Mouse (Mus musculus): ENCODE data around the gene Gbx2.
A peak's percentile ranks its signal among the peaks of the same experiment; 100 is the strongest.

GRCm38 (mm10) chr1:89938884-89939595 lies 8.1 kb upstream of the Gbx2 start:
- TF ChIP-seq CTCF (IDR thresholded peaks at IDR 0.05; ENCODE audit: borderline replicate concordance, extremely low read depth, insufficient read depth, insufficient read length) (peak; percentile 61; the same call in 1 of the 2 replicates), POLR2A (IDR thresholded peaks at IDR 0.05; ENCODE audit: borderline replicate concordance, extremely low read depth, insufficient read depth, insufficient read length, poor library complexity, severe bottlenecking) (no peak)
